Mouse (Mus musculus) intestine, embryonic 15.5 days (tissue): ENCODE data around the gene Limd2. TPM values are rescaled to one million over a fixed set of nuclear protein-coding genes. Genes with fewer than 3 reads are reported as not detected.

Source experiments
- ATAC-seq: fragments of 200-750 bp; cut with Nextera tagmentation; 2 replicates; pipeline ENCODE4 v1.8.0; 2017; ENCODE audit warnings: moderate TSS enrichment, moderate library complexity
- H3K27ac ChIP-seq: fragments of 300-500 bp; sonication (generic); 2 replicates; pipeline ENCODE4 v1.5.1; 2015; ENCODE audit warnings: mild to moderate bottlenecking, inconsistent platforms
- H3K27me3 ChIP-seq: fragments of 300-500 bp; sonication (generic); replicated peaks from 2 replicates; pipeline ENCODE4 v1.6.1; 2015; ENCODE audit warnings: inconsistent platforms
- H3K36me3 ChIP-seq: fragments of 300-500 bp; sonication (generic); 2 replicates; pipeline ENCODE4 v1.6.1; 2015; ENCODE audit warnings: inconsistent platforms
- H3K4me1 ChIP-seq: fragments of 300-500 bp; sonication (generic); replicated peaks from 2 replicates; pipeline ENCODE4 v1.6.1; 2015; ENCODE audit warnings: inconsistent platforms
- H3K4me2 ChIP-seq: fragments of 300-500 bp; sonication (generic); replicated peaks from 2 replicates; pipeline ENCODE4 v1.6.1; 2015; ENCODE audit warnings: mild to moderate bottlenecking, inconsistent platforms
- H3K4me3 ChIP-seq: fragments of 300-500 bp; sonication (generic); replicated peaks from 2 replicates; pipeline ENCODE4 v1.5.1; 2015; ENCODE audit warnings: inconsistent platforms
- H3K9ac ChIP-seq: fragments of 300-500 bp; sonication (generic); 2 replicates; pipeline ENCODE4 v1.6.1; 2015; ENCODE audit warnings: inconsistent platforms
- H3K9me3 ChIP-seq: fragments of 300-500 bp; sonication (generic); 2 replicates; pipeline ENCODE4 v1.6.1; 2016; ENCODE audit warnings: inconsistent platforms
- WGBS: fragments of 180-500 bp; shearing (Covaris S2); methylation state at CpG from one replicate; pipeline ENCODE4 v1.1.7; 2015; 5-methylcytosine and 5-hydroxymethylcytosine counted together
- polyA plus RNA-seq: library from polyadenylated mRNA; unstranded; fragments of >200 nt; fragmentation: Nextera tagmentation; extraction: Ambion mirVana; gene quantifications from 2 replicates; pipeline ENCODE4 v1.2.1, GENCODE M21; 2015

The Limd2 gene
- polyA plus RNA-seq, 1 experiment from 2014 or later = 108 TPM

DNA sequence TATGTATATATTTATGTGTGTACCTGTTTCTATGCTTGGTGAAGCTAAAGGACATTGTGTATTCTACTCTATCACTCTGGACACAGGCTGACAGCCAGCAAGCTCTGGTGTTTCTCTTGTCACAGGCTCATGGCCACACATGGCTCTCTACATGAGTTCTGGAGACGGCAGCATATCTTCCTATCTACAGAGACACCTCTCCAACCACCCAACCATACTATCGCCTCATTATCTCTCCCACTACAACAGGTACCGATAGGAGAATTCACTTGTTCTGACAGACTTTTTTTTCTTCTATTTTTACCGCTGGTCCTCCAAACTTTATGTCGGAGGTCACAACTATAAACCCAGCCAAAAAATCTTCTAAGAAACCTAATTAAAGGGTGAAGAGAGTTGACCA, 31.6 kb upstream of the Limd2 start:
- no peak for ATAC-seq
- Histone ChIP-seq H3K4me2 (peak overlapping the region; percentile 81), H3K27me3 (no peaks in the 10 kb centered on the region), H3K36me3 (0 out of 2 replicates have a peak, but pooled peaks cover 2% of the 10 kb centered on the region), H3K4me1 (0 out of 2 replicates have a peak, but pooled peaks cover 3% of the 10 kb centered on the region), H3K4me3 (peak overlapping the region; percentile 80; the same call in 1 of the 2 replicates), H3K27ac (no peak overlapping the region), H3K9ac (no peak overlapping the region), H3K9me3 (no peaks in the 10 kb centered on the region)
- WGBS = 78% methylated on average over 5 of the region's 5 CpGs

DNA sequence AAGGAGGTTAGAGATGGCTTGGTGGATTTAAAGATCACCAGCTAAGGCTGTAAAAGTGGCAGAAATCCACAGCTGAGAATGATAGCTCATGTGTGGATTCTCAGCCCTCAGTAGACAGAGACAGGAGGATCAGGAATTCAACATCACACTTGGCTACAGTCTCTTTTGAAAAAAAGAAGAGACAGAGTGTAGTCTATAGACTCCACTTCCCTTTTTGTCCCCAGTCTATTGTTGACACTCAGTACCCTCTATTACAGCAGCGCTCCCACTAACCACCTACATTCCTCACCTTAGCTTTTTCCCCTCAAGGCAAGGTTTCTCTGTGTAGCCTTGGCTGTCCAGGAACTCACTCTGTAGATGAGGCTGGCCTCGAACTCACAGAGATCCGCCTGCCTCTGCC, 31.1 kb upstream of the Limd2 start:
- H3K9ac ChIP-seq = no peak overlapping the region
- 96% methylated on average over 3 of the region's 3 CpGs for WGBS
- no peak overlapping the region for H3K4me3 ChIP-seq
- no peak overlapping the region for H3K4me2 ChIP-seq
- ATAC-seq = no peak
- H3K9me3 ChIP-seq = no peaks in the 10 kb centered on the region
- H3K27me3 ChIP-seq = no peaks in the 10 kb centered on the region
- H3K27ac ChIP-seq = no peak overlapping the region
- H3K4me1 ChIP-seq = 0 out of 2 replicates have a peak, but pooled peaks cover 3% of the 10 kb centered on the region
- H3K36me3 ChIP-seq = 0 out of 2 replicates have a peak, but pooled peaks cover 2% of the 10 kb centered on the region

DNA sequence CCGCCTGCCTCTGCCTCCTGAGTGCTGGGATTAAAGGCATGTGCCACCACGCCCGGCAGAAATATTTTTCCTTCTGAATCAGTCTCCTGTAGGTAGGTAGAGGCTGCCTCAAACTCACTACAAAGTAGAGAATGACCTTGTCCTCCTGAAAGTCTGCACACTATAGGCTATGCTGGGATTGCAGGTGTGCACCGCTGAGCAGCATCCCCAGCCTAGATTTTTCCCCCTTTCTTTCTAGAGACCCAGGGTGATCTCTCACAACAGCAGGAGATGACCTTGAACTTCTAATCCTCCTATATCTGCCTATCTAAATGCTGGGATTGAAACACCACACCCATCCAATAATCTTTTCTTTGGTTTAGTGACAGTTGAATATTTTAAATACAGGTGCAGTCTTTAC, 26.7 kb upstream of the Limd2 start:
- no peak overlapping the region for H3K9ac ChIP-seq
- no peak overlapping the region for H3K4me3 ChIP-seq
- H3K4me1 ChIP-seq = no peaks in the 10 kb centered on the region
- no peak overlapping the region for H3K4me2 ChIP-seq
- no peaks in the 10 kb centered on the region for H3K36me3 ChIP-seq
- H3K27me3 ChIP-seq = no peaks in the 10 kb centered on the region
- ATAC-seq = no peak
- no peaks in the 10 kb centered on the region for H3K9me3 ChIP-seq
- WGBS = 88% methylated on average over 4 of the region's 4 CpGs
- no peak overlapping the region for H3K27ac ChIP-seq

DNA sequence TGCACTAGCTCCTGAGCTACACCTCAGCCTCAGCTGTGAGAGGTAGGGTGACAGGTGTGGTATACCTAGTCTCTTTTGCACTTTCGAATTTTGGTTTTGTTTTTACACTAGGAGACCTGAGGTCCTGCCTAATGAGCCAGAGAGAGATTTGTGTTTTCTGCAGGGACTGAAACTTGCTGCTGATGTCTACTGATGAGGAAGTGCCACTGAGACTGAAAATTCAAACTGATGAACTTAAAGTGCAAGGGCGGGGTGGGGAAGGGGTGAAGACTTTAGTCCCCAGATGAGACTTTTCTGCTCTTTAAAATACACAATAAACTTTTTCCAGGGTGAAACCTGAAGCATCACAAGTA, 19.8 kb upstream of the Limd2 start:
- H3K4me3 ChIP-seq = no peak overlapping the region
- no peaks in the 10 kb centered on the region for H3K4me1 ChIP-seq
- no peak overlapping the region for H3K4me2 ChIP-seq
- H3K9ac ChIP-seq = no peak overlapping the region
- WGBS = 79% methylated on average over 2 of the region's 2 CpGs
- H3K36me3 ChIP-seq = no peaks in the 10 kb centered on the region
- H3K27me3 ChIP-seq = no peaks in the 10 kb centered on the region
- ATAC-seq = no peak
- no peak overlapping the region for H3K27ac ChIP-seq
- no peaks in the 10 kb centered on the region for H3K9me3 ChIP-seq

DNA sequence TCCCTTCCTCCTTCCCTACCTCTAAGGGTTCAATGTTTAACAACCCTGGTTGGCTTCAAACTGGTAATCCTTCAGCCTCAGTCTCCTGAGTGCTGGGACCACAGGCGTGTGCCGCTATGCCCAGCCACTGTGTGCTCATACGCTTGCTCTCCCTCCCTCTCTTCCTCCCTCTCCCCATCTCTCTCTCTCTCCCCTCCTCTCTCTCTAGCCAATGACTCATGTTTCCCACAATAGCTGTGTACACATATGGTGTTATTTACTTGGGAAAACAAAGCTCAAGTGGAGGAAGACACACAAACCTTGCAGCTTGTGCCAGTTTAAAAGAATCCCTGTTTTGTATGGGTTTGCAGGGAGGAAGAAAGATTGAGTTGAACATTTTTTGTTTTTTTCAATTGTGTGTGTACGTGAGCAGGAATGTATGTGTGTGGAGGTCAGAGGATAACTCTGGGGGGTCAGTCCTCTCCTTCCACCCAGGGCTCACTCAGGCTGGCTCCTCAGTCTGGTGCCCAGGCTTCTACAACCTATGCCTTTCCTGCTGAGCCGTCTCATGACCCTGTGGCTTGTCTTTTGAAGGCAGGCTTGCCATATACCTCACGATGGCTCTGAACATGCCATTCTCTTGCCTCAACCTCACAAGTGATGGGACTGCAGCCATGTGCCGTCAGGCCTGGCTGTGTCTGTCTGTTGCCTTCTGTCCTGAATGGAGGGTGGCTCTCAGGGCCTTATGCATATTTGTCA, 19.2 kb upstream of the Limd2 start:
- Histone ChIP-seq H3K27ac (no peak overlapping the region), H3K9me3 (no peaks in the 10 kb centered on the region), H3K27me3 (no peaks in the 10 kb centered on the region), H3K36me3 (no peaks in the 10 kb centered on the region), H3K4me1 (no peaks in the 10 kb centered on the region), H3K4me2 (no peak overlapping the region), H3K4me3 (no peak overlapping the region), H3K9ac (no peak overlapping the region)
- WGBS = 76% methylated on average over 7 of the region's 7 CpGs
- no peak for ATAC-seq

DNA sequence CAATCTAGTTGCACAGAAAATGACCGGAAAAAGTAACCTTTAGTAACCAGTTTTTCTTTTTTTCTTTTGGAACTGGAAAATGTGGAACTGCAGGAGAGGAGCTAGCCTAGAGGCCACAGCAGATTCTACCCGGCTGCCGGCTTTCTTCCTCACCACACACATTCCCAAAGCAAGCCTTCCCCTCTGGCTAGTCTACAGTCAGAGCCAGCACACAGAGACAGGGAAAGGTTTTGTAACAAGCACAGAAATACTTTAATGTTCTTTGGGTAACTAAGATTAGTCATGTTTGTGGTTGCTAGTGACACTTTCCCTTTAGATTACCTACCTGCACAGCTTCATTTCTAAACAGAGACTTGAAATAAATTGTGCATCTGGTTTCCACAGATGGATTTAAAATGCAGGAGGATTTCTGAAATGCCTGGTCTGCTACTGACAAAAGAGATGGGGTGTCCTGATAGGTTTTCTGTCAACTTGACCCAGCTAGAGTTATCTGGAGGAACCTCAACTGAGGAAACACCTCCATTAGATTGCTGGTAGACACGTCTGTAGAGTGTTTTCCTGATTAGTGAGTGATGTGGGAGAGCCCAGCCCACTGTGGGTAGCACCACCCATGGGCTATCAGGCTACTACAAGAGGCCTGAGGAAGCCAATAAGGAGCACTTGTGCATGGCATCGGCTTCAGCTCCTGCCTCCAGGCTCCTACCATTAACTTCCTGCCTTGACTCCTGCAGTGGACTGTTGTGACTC, 17.5 kb upstream of the Limd2 start:
- Histone ChIP-seq H3K27ac (no peak overlapping the region), H3K4me3 (no peak overlapping the region), H3K9me3 (no peaks in the 10 kb centered on the region), H3K27me3 (no peaks in the 10 kb centered on the region), H3K4me1 (no peaks in the 10 kb centered on the region), H3K36me3 (no peaks in the 10 kb centered on the region), H3K4me2 (no peak overlapping the region), H3K9ac (no peak overlapping the region)
- ATAC-seq = no peak
- 71% methylated on average over 5 of the region's 5 CpGs for WGBS

DNA sequence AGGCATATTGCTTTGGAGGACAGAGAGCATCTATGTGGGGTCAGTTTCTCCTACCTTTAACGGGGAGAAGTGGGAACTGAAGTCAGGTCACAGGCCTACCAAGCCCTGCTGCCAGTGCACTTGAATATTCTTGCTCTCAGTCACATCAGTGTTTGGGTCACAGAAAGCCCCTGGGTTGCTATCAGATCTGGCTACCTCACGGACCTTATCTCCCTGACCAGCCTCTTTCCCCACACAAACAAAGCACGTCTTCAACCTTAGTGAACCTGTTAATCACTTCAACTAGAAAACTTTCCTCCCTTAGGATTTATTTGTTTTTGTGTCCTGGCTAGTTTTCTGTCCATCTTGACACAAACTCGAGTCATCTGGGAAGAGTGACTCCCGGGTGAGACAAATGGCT, 15.7 kb upstream of the Limd2 start:
- Histone ChIP-seq H3K4me1 (no peaks in the 10 kb centered on the region), H3K9me3 (no peaks in the 10 kb centered on the region), H3K27ac (no peak overlapping the region), H3K4me3 (no peak overlapping the region), H3K27me3 (no peaks in the 10 kb centered on the region), H3K4me2 (no peak overlapping the region), H3K36me3 (no peaks in the 10 kb centered on the region), H3K9ac (no peak overlapping the region)
- 60% methylated on average over 5 of the region's 5 CpGs for WGBS
- no peak for ATAC-seq

DNA sequence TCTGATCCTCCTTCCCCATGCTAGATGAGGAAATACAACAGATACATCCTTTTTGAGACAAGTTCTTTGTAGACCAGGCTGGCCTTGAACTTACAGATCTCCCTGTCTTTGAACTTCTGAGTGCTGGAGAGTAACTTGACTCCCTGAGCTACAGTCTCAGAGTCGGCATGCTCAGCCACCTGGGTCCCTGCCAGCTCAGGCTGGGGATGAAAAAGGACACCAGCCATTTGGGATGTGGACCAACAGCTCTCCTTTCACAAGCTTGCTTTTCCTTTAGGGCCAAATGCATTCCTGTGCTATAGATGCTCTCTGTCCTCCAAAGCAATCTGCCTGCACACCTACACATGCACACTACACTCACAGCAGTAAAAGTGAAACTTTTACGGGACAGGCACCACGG, 14.4 kb upstream of the Limd2 start:
- 46% methylated on average over 3 of the region's 3 CpGs for WGBS
- H3K36me3 ChIP-seq = no peaks in the 10 kb centered on the region
- H3K27me3 ChIP-seq = no peaks in the 10 kb centered on the region
- no peak overlapping the region for H3K27ac ChIP-seq
- no peaks in the 10 kb centered on the region for H3K4me1 ChIP-seq
- ATAC-seq = no peak
- no peak overlapping the region for H3K4me2 ChIP-seq
- no peaks in the 10 kb centered on the region for H3K9me3 ChIP-seq
- H3K9ac ChIP-seq = no peak overlapping the region
- H3K4me3 ChIP-seq = no peak overlapping the region

DNA sequence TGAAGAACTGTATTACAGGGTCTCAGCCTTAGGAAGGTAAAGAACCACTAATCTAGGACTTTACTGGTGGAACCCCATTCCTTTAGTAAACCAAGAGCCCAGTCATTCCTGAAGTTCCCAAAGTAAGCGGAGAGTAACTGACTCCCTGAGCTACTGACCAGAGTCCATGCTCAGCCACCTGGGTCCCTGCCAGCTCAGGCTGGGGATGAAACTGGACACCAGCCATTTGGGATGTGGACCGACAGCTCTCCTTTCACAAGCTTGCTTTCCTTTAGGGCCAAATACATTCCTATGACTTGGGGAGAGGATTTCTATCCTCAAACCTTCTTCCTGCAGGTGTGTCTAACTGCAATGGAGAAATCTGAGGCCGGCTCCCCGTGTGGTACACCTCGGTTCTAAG, 13.7 kb upstream of the Limd2 start:
- Histone ChIP-seq H3K27ac (no peak overlapping the region), H3K27me3 (no peaks in the 10 kb centered on the region), H3K4me1 (no peaks in the 10 kb centered on the region), H3K4me3 (no peak overlapping the region), H3K4me2 (no peak overlapping the region), H3K9ac (no peak overlapping the region), H3K9me3 (no peaks in the 10 kb centered on the region), H3K36me3 (no peaks in the 10 kb centered on the region)
- WGBS = 84% methylated on average over 5 of the region's 5 CpGs
- no peak for ATAC-seq

DNA sequence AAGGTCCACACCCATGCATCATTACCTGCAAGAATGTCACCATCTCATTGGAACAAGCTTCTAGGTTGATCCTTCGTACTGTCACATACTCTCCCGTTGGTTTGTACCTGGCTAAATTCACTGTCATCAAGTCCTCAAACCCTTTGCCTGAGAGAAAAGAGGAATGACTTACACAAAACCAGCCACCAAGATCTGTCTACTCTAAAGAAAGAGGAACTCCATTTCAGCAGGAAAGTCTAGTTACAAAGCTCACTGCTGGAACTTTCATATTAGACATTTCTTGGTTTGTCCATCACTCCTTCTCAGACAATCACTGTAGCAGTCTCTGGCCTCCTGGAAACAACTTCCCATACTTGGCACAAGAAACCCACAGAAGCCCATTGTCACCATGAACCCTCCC, 12.6 kb upstream of the Limd2 start:
- Histone ChIP-seq H3K27me3 (no peaks in the 10 kb centered on the region), H3K4me3 (no peak overlapping the region), H3K4me2 (no peak overlapping the region), H3K27ac (no peak overlapping the region), H3K4me1 (no peaks in the 10 kb centered on the region), H3K9me3 (no peaks in the 10 kb centered on the region), H3K9ac (no peak overlapping the region), H3K36me3 (no peaks in the 10 kb centered on the region)
- 86% methylated on average over 2 of the region's 2 CpGs for WGBS
- ATAC-seq = no peak

DNA sequence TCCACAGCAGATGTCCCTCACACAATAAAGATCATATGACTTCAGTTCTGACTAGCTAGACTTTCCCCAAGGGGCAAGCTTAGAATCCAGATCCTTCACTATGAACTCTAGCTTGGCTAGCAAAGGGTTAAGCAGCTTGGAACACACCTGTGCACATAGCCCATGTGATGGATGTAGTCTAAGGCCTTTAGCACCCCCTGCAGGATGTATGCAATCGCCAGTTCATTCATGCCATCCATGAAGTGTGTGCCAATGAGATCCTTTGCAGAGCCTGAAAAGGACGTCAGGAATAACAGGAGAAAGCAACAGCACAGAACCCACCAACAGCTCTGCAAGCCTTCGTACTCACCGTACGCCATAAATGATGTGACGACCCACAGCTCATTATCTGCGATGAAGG, 10.1 kb upstream of the Limd2 start:
- H3K27me3 ChIP-seq = no peaks in the 10 kb centered on the region
- peak; percentile 53; the same call in 1 of the 2 replicates for ATAC-seq
- no peak overlapping the region for H3K4me3 ChIP-seq
- H3K4me2 ChIP-seq = no peak overlapping the region
- no peaks in the 10 kb centered on the region for H3K4me1 ChIP-seq
- H3K36me3 ChIP-seq = no peaks in the 10 kb centered on the region
- H3K9ac ChIP-seq = no peak overlapping the region
- H3K9me3 ChIP-seq = no peaks in the 10 kb centered on the region
- no peak overlapping the region for H3K27ac ChIP-seq
- WGBS = 76% methylated on average over 7 of the region's 7 CpGs

DNA sequence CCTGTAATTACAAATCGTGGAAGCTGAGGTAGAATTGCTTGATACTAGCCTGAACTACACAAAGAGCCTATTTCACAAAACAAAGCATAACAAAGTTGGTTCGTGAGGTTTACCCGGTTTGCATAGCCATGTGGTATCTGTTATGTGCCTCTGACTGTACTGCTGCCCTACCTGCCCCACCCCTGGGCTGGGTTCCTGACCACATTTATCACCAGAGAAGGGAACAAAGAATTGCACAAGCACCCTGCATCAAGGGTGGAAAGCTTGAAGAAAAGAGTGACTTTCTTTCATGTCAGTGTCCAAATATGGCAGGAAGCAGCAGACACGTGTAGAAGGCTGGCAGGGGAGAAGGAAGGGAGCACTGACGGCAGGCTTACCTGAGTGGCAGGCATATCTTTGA, 6.8 kb upstream of the Limd2 start:
- Histone ChIP-seq H3K4me2 (no peak overlapping the region), H3K4me3 (no peak overlapping the region), H3K9me3 (no peaks in the 10 kb centered on the region), H3K36me3 (0 out of 2 replicates have a peak, but pooled peaks cover 7% of the 10 kb centered on the region), H3K4me1 (no peaks in the 10 kb centered on the region), H3K27ac (no peak overlapping the region), H3K27me3 (no peaks in the 10 kb centered on the region), H3K9ac (no peak overlapping the region)
- 75% methylated on average over 5 of the region's 5 CpGs for WGBS
- ATAC-seq = peak; percentile 53; the same call in 1 of the 2 replicates
